Mouse (Mus musculus) ES-Bruce4 (cell line): ENCODE measurements around the gene Ntsr2.

Experiments used
- CTCF ChIP-seq: IDR thresholded peaks from one replicate; pipeline ENCODE4 v1.8.1; 2011; ENCODE audit warnings: low read depth, low read length
- EP300 ChIP-seq: IDR thresholded peaks from 2 replicates; pipeline ENCODE4 v1.6.1; 2011; ENCODE audit warnings: low read depth, low read length; ENCODE audit not compliant: insufficient read depth
- POLR2A ChIP-seq: IDR thresholded peaks from one replicate; pipeline ENCODE4 v1.8.1; 2011; ENCODE audit warnings: low read length; ENCODE audit not compliant: insufficient read depth

GRCm38 (mm10) chr12:16630866-16631185 is 22.4 kb upstream of the Ntsr2 start:
- TF ChIP-seq CTCF = no peak
- no peak for TF ChIP-seq POLR2A
- no peak for TF ChIP-seq EP300
